Mouse (Mus musculus) stomach, embryonic 16.5 days (tissue): ENCODE results near the gene Vgf. TPM values are rescaled to one million over a fixed set of nuclear protein-coding genes. Genes with fewer than 3 reads are reported as not detected.
A peak's percentile ranks its signal among the peaks of the same experiment; 100 is the strongest.

ENCODE experiments used
- ATAC-seq: fragments of 200-750 bp; cut with Nextera tagmentation; 2 replicates; pipeline ENCODE4 v1.8.0; 2017; ENCODE audit warnings: moderate number of reproducible peaks, moderate TSS enrichment; ENCODE audit not compliant: insufficient read depth, low FRiP score
- H3K27ac ChIP-seq: fragments of 300-500 bp; sonication (generic); 2 replicates; pipeline ENCODE4 v1.5.1; 2014; ENCODE audit warnings: low read length
- H3K27me3 ChIP-seq: fragments of 300-500 bp; sonication (generic); 2 replicates; pipeline ENCODE4 v1.6.1; 2014; ENCODE audit warnings: low read length, control low read depth, mixed read lengths; ENCODE audit not compliant: control insufficient read depth, insufficient read depth
- H3K36me3 ChIP-seq: fragments of 300-500 bp; sonication (generic); 2 replicates; pipeline ENCODE4 v1.6.1; 2014; ENCODE audit warnings: low read length; ENCODE audit not compliant: control insufficient read depth, insufficient read depth
- H3K4me1 ChIP-seq: fragments of 300-500 bp; sonication (generic); 2 replicates; pipeline ENCODE4 v1.6.1; 2014; ENCODE audit warnings: low read length, control low read depth, mixed read lengths; ENCODE audit not compliant: control insufficient read depth, insufficient read depth
- H3K4me2 ChIP-seq: fragments of 300-500 bp; sonication (generic); 2 replicates; pipeline ENCODE4 v1.6.1; 2014; ENCODE audit warnings: low read depth, low read length, mixed read lengths
- H3K4me3 ChIP-seq: fragments of 300-500 bp; sonication (generic); replicated peaks from 2 replicates; pipeline ENCODE4 v1.5.1; 2014; ENCODE audit warnings: mild to moderate bottlenecking, low read length
- H3K9ac ChIP-seq: fragments of 300-500 bp; sonication (generic); 2 replicates; pipeline ENCODE4 v1.6.1; 2014; ENCODE audit warnings: low read length
- H3K9me3 ChIP-seq: fragments of 300-500 bp; sonication (generic); replicated peaks from 2 replicates; pipeline ENCODE4 v1.6.1; 2016; ENCODE audit warnings: low read length, control low read depth; ENCODE audit not compliant: control insufficient read depth
- WGBS: fragments of 180-500 bp; shearing (Covaris S2); extraction: QIAGEN DNeasy Blood & Tissue Kit; methylation state at CpG from one replicate; pipeline ENCODE4 v1.1.7; 2014; 5-methylcytosine and 5-hydroxymethylcytosine counted together
- polyA plus RNA-seq: library from polyadenylated mRNA; unstranded; fragments of >200 nt; fragmentation: Nextera tagmentation; extraction: Ambion mirVana; gene quantifications from 2 replicates; pipeline ENCODE4 v1.2.1, GENCODE M21; 2015

Vgf gene
- polyA plus RNA-seq, 1 experiment from 2014 or later = 0.39 TPM

GRCm38 (mm10) chr5:137025132-137025531 is 1.1 kb upstream of the Vgf start:
- Histone ChIP-seq H3K27me3 (peaks cover 54% of the 10 kb centered on the region), H3K4me1 (no peaks in the 10 kb centered on the region), H3K4me3 (no peak overlapping the region), H3K9me3 (no peaks in the 10 kb centered on the region), H3K36me3 (no peaks in the 10 kb centered on the region), H3K4me2 (no peak overlapping the region), H3K27ac (no peak overlapping the region), H3K9ac (no peak overlapping the region)
- no peak for ATAC-seq
- under 1% methylated on average over 23 of the region's 23 CpGs for whole genome bisulfite sequencing

- H3K27me3 ChIP-seq = peaks cover 78% of the 10 kb centered on the region
- 4% methylated on average over 29 of the region's 29 CpGs for WGBS
- no peak for ATAC-seq
- H3K27ac ChIP-seq = no peak overlapping the region
- no peak overlapping the region for H3K4me3 ChIP-seq
- H3K36me3 ChIP-seq = no peaks in the 10 kb centered on the region
- peaks cover 18% of the 10 kb centered on the region for H3K4me1 ChIP-seq
- H3K9ac ChIP-seq = no peak overlapping the region
- no peaks in the 10 kb centered on the region for H3K9me3 ChIP-seq
- H3K4me2 ChIP-seq = no peak overlapping the region
These were observed 2.5 kb downstream of the Vgf start for GRCm38 (mm10) chr5:137028561-137029272.

GRCm38 (mm10) chr5:137029273-137029585 is 3.0 kb downstream of the Vgf start:
- peak overlapping the region; percentile 65; the same call in 1 of the 2 replicates for H3K4me2 ChIP-seq
- no peaks in the 10 kb centered on the region for H3K9me3 ChIP-seq
- under 1% methylated on average over 8 of the region's 8 CpGs for WGBS
- no peak overlapping the region for H3K9ac ChIP-seq
- peaks cover 18% of the 10 kb centered on the region for H3K4me1 ChIP-seq
- H3K4me3 ChIP-seq = no peak overlapping the region
- ATAC-seq = no peak
- peaks cover 73% of the 10 kb centered on the region for H3K27me3 ChIP-seq
- no peaks in the 10 kb centered on the region for H3K36me3 ChIP-seq
- no peak overlapping the region for H3K27ac ChIP-seq

- H3K9me3 ChIP-seq = no peaks in the 10 kb centered on the region
- peaks cover 18% of the 10 kb centered on the region for H3K4me1 ChIP-seq
- no peaks in the 10 kb centered on the region for H3K36me3 ChIP-seq
- peak overlapping the region; percentile 65 for H3K4me2 ChIP-seq
- H3K9ac ChIP-seq = no peak overlapping the region
- peaks cover 68% of the 10 kb centered on the region for H3K27me3 ChIP-seq
- WGBS = under 1% methylated on average over 52 of the region's 52 CpGs
- ATAC-seq = peak; percentile 77
- H3K27ac ChIP-seq = no peak overlapping the region
- peak overlapping the region; percentile 38 for H3K4me3 ChIP-seq
These were observed 3.6 kb downstream of the Vgf start for GRCm38 (mm10) chr5:137029643-137030415.

GRCm38 (mm10) chr5:137030416-137030810 is 4.2 kb downstream of the Vgf start:
- ATAC-seq = no peak
- no peaks in the 10 kb centered on the region for H3K9me3 ChIP-seq
- no peak overlapping the region for H3K9ac ChIP-seq
- 13% methylated on average over 22 of the region's 22 CpGs for WGBS
- no peak overlapping the region for H3K27ac ChIP-seq
- peak overlapping the region; percentile 65 for H3K4me2 ChIP-seq
- peaks cover 18% of the 10 kb centered on the region for H3K4me1 ChIP-seq
- H3K4me3 ChIP-seq = peak overlapping the region; percentile 3; the same call in 1 of the 2 replicates
- no peaks in the 10 kb centered on the region; the same call in 1 of the 2 replicates for H3K36me3 ChIP-seq
- H3K27me3 ChIP-seq = peaks cover 63% of the 10 kb centered on the region

- Histone ChIP-seq H3K9ac (no peak overlapping the region), H3K36me3 (no peaks in the 10 kb centered on the region; the same call in 1 of the 2 replicates), H3K27ac (no peak overlapping the region), H3K9me3 (no peaks in the 10 kb centered on the region), H3K4me3 (peak overlapping the region; percentile 51), H3K4me2 (peak overlapping the region; percentile 100), H3K27me3 (peaks cover 54% of the 10 kb centered on the region), H3K4me1 (peaks cover 18% of the 10 kb centered on the region)
- under 1% methylated on average over 78 of the region's 78 CpGs for WGBS
- ATAC-seq = no peak
These were observed 5.2 kb downstream of the Vgf start for GRCm38 (mm10) chr5:137031076-137032032.

GRCm38 (mm10) chr5:137032033-137032421 is 5.8 kb downstream of the Vgf start:
- peaks cover 48% of the 10 kb centered on the region for H3K27me3 ChIP-seq
- no peak for ATAC-seq
- H3K27ac ChIP-seq = no peak overlapping the region
- H3K9ac ChIP-seq = no peak overlapping the region; the same call in 1 of the 2 replicates
- H3K4me2 ChIP-seq = peak overlapping the region; percentile 100
- H3K4me3 ChIP-seq = peak overlapping the region; percentile 51
- under 1% methylated on average over 32 of the region's 33 CpGs for WGBS
- no peaks in the 10 kb centered on the region for H3K9me3 ChIP-seq
- peaks cover 1% of the 10 kb centered on the region for H3K36me3 ChIP-seq
- H3K4me1 ChIP-seq = peaks cover 18% of the 10 kb centered on the region

- H3K27me3 ChIP-seq = peaks cover 45% of the 10 kb centered on the region
- H3K4me3 ChIP-seq = peak overlapping the region; percentile 51
- WGBS = under 1% methylated on average over 43 of the region's 49 CpGs
- peaks cover 4% of the 10 kb centered on the region for H3K36me3 ChIP-seq
- H3K4me1 ChIP-seq = peaks cover 18% of the 10 kb centered on the region
- H3K9ac ChIP-seq = peak overlapping the region; percentile 44; the same call in 1 of the 2 replicates
- H3K27ac ChIP-seq = no peak overlapping the region
- H3K4me2 ChIP-seq = peak overlapping the region; percentile 100
- ATAC-seq = peak; percentile 88
- H3K9me3 ChIP-seq = no peaks in the 10 kb centered on the region
These were observed 6.5 kb downstream of the Vgf start for GRCm38 (mm10) chr5:137032641-137033074.
